Mouse (Mus musculus): Measurements from ENCODE around the gene Myo10. TPM values are rescaled to one million over a fixed set of nuclear protein-coding genes. Genes with fewer than 3 reads are reported as not detected.

The Myo10 gene
- 37.1 and 38.0 TPM in 2 replicates for polyA plus RNA-seq (2015; fragmentation: Nextera tagmentation; extraction: Ambion mirVana)

- Histone ChIP-seq H3K4me3 (peak within 1 kb of the TSS; percentile 86), H3K9ac (peak within 1 kb of the TSS; percentile 83), H3K27ac (peak within 1 kb of the TSS; percentile 96), H3K9me3 (no peaks in the 10 kb centered on the region), H3K36me3 (no peaks in the 10 kb centered on the region), H3K4me1 (peaks cover 35% of the 10 kb centered on the region), H3K27me3 (no peaks in the 10 kb centered on the region), H3K4me2 (peak within 1 kb of the TSS; percentile 60)
- under 1% methylated on average over 51 of the region's 53 CpGs for WGBS
- ATAC-seq (ENCODE audit: borderline replicate concordance, extremely low read depth, low FRiP score, low TSS enrichment), result peak; percentile 95
Measured at GRCm38 (mm10) chr15:25622200-25622866, at the start of gene Myo10. Myo10 (plus strand) TSS chr15:25622525.

GRCm38 (mm10) chr15:25573113-25573512 lies 49.2 kb upstream of the Myo10 start:
- no peak overlapping the region for H3K4me2 ChIP-seq
- ATAC-seq (ENCODE audit: borderline replicate concordance, extremely low read depth, low FRiP score, low TSS enrichment), result no peak
- H3K9ac ChIP-seq, result no peak overlapping the region
- H3K36me3 ChIP-seq, result no peaks in the 10 kb centered on the region
- H3K4me1 ChIP-seq, result peaks cover 6% of the 10 kb centered on the region; the same call in 1 of the 2 replicates
- no peaks in the 10 kb centered on the region for H3K27me3 ChIP-seq
- WGBS, result 17% methylated on average over 3 of the region's 3 CpGs
- H3K27ac ChIP-seq, result no peak overlapping the region
- no peaks in the 10 kb centered on the region for H3K9me3 ChIP-seq
- no peak overlapping the region for H3K4me3 ChIP-seq

- WGBS, result 63% methylated on average over 7 of the region's 7 CpGs
- H3K27ac ChIP-seq, result no peak overlapping the region
Measured at GRCm38 (mm10) chr15:25573876-25574601, 48.3 kb upstream of the Myo10 start.

GRCm38 (mm10) chr15:25577327-25578051 lies 44.8 kb upstream of the Myo10 start:
- Histone ChIP-seq H3K9ac (no peak overlapping the region), H3K4me1 (peaks cover 15% of the 10 kb centered on the region; the same call in 1 of the 2 replicates), H3K36me3 (no peaks in the 10 kb centered on the region), H3K4me3 (no peak overlapping the region), H3K27me3 (no peaks in the 10 kb centered on the region), H3K9me3 (no peaks in the 10 kb centered on the region), H3K4me2 (no peak overlapping the region), H3K27ac (no peak overlapping the region)
- WGBS, result 61% methylated on average over 8 of the region's 8 CpGs
- no peak for ATAC-seq (ENCODE audit: borderline replicate concordance, extremely low read depth, low FRiP score, low TSS enrichment)

More at GRCm38 (mm10) chr15:25573876-25574601, 48.3 kb upstream of the Myo10 start:
- H3K9ac ChIP-seq, result no peak overlapping the region
- H3K36me3 ChIP-seq, result no peaks in the 10 kb centered on the region
- no peak overlapping the region for H3K4me3 ChIP-seq
- H3K27me3 ChIP-seq, result no peaks in the 10 kb centered on the region
- ATAC-seq (ENCODE audit: borderline replicate concordance, extremely low read depth, low FRiP score, low TSS enrichment), result no peak
- H3K4me1 ChIP-seq, result peaks cover 6% of the 10 kb centered on the region; the same call in 1 of the 2 replicates
- H3K9me3 ChIP-seq, result no peaks in the 10 kb centered on the region
- no peak overlapping the region for H3K4me2 ChIP-seq

- H3K36me3 ChIP-seq, result no peaks in the 10 kb centered on the region
- H3K9ac ChIP-seq, result no peak overlapping the region
- H3K27me3 ChIP-seq, result no peaks in the 10 kb centered on the region
- WGBS, result 72% methylated on average over 4 of the region's 4 CpGs
- H3K9me3 ChIP-seq, result no peaks in the 10 kb centered on the region
- no peak for ATAC-seq (ENCODE audit: borderline replicate concordance, extremely low read depth, low FRiP score, low TSS enrichment)
- H3K4me3 ChIP-seq, result no peak overlapping the region
- no peak overlapping the region for H3K4me2 ChIP-seq
- H3K27ac ChIP-seq, result no peak overlapping the region
- H3K4me1 ChIP-seq, result peaks cover 10% of the 10 kb centered on the region; the same call in 1 of the 2 replicates
Measured at GRCm38 (mm10) chr15:25578369-25578768, 44.0 kb upstream of the Myo10 start.

GRCm38 (mm10) chr15:25580731-25581130 lies 41.6 kb upstream of the Myo10 start:
- Histone ChIP-seq H3K27me3 (no peaks in the 10 kb centered on the region), H3K27ac (peak overlapping the region; percentile 12; the same call in 1 of the 2 replicates), H3K9ac (no peak overlapping the region), H3K4me3 (no peak overlapping the region), H3K4me1 (peaks cover 16% of the 10 kb centered on the region; the same call in 1 of the 2 replicates), H3K4me2 (no peak overlapping the region), H3K9me3 (no peaks in the 10 kb centered on the region), H3K36me3 (no peaks in the 10 kb centered on the region)
- 51% methylated on average over 6 of the region's 6 CpGs for WGBS
- no peak; the same call in 1 of the 2 replicates for ATAC-seq (ENCODE audit: borderline replicate concordance, extremely low read depth, low FRiP score, low TSS enrichment)

GRCm38 (mm10) chr15:25582055-25582454 lies 40.3 kb upstream of the Myo10 start:
- Histone ChIP-seq H3K9me3 (no peaks in the 10 kb centered on the region), H3K9ac (no peak overlapping the region), H3K4me1 (peaks cover 20% of the 10 kb centered on the region; the same call in 1 of the 2 replicates), H3K27me3 (no peaks in the 10 kb centered on the region), H3K4me2 (no peak overlapping the region), H3K4me3 (no peak overlapping the region), H3K27ac (no peak overlapping the region), H3K36me3 (no peaks in the 10 kb centered on the region)
- WGBS, result 57% methylated on average over 6 of the region's 6 CpGs
- ATAC-seq (ENCODE audit: borderline replicate concordance, extremely low read depth, low FRiP score, low TSS enrichment), result no peak

GRCm38 (mm10) chr15:25583361-25583760 lies 39.0 kb upstream of the Myo10 start:
- H3K4me1 ChIP-seq, result peaks cover 20% of the 10 kb centered on the region; the same call in 1 of the 2 replicates
- no peak overlapping the region for H3K9ac ChIP-seq
- no peak overlapping the region for H3K27ac ChIP-seq
- no peak overlapping the region for H3K4me3 ChIP-seq
- no peaks in the 10 kb centered on the region for H3K36me3 ChIP-seq
- H3K27me3 ChIP-seq, result no peaks in the 10 kb centered on the region
- no peak overlapping the region for H3K4me2 ChIP-seq
- no peaks in the 10 kb centered on the region for H3K9me3 ChIP-seq
- WGBS, result 90% methylated on average over 8 of the region's 8 CpGs
- no peak for ATAC-seq (ENCODE audit: borderline replicate concordance, extremely low read depth, low FRiP score, low TSS enrichment)

- WGBS, result 37% methylated on average over 3 of the region's 3 CpGs
- Histone ChIP-seq H3K27ac (no peak overlapping the region), H3K4me3 (no peak overlapping the region), H3K9ac (no peak overlapping the region), H3K4me2 (no peak overlapping the region), H3K36me3 (no peaks in the 10 kb centered on the region), H3K9me3 (no peaks in the 10 kb centered on the region), H3K27me3 (no peaks in the 10 kb centered on the region), H3K4me1 (peaks cover 27% of the 10 kb centered on the region)
- no peak for ATAC-seq (ENCODE audit: borderline replicate concordance, extremely low read depth, low FRiP score, low TSS enrichment)
Measured at GRCm38 (mm10) chr15:25586828-25587227, 35.5 kb upstream of the Myo10 start.

- H3K4me1 ChIP-seq, result peaks cover 30% of the 10 kb centered on the region
- no peak overlapping the region for H3K27ac ChIP-seq
Measured at GRCm38 (mm10) chr15:25587943-25588342, 34.4 kb upstream of the Myo10 start.

GRCm38 (mm10) chr15:25589318-25589902 lies 32.9 kb upstream of the Myo10 start:
- no peak overlapping the region for H3K4me2 ChIP-seq
- WGBS, result 69% methylated on average over 11 of the region's 11 CpGs
- no peaks in the 10 kb centered on the region for H3K36me3 ChIP-seq
- peak; percentile 28; the same call in 1 of the 2 replicates for ATAC-seq (ENCODE audit: borderline replicate concordance, extremely low read depth, low FRiP score, low TSS enrichment)
- no peak overlapping the region for H3K4me3 ChIP-seq
- no peaks in the 10 kb centered on the region for H3K27me3 ChIP-seq
- H3K9me3 ChIP-seq, result no peaks in the 10 kb centered on the region
- no peak overlapping the region for H3K9ac ChIP-seq
- peaks cover 30% of the 10 kb centered on the region for H3K4me1 ChIP-seq
- peak overlapping the region; percentile 51 for H3K27ac ChIP-seq

More at GRCm38 (mm10) chr15:25587943-25588342, 34.4 kb upstream of the Myo10 start:
- H3K4me2 ChIP-seq, result no peak overlapping the region
- H3K9me3 ChIP-seq, result no peaks in the 10 kb centered on the region
- ATAC-seq (ENCODE audit: borderline replicate concordance, extremely low read depth, low FRiP score, low TSS enrichment), result no peak
- H3K9ac ChIP-seq, result no peak overlapping the region
- 79% methylated on average over 8 of the region's 8 CpGs for WGBS
- no peaks in the 10 kb centered on the region for H3K36me3 ChIP-seq
- no peak overlapping the region for H3K4me3 ChIP-seq
- H3K27me3 ChIP-seq, result no peaks in the 10 kb centered on the region

All from lung, embryonic 15.5 days (tissue).